Mouse (Mus musculus) myocyte (in vitro differentiated cells): ENCODE data around the gene Fam170b.

Experiments used
- CEBPB ChIP-seq: IDR thresholded peaks from 2 replicates; pipeline ENCODE4 v1.6.1; 2011; ENCODE audit warnings: mild to moderate bottlenecking, moderate library complexity; ENCODE audit not compliant: poor library complexity, insufficient read depth, severe bottlenecking
- E2F4 ChIP-seq: IDR thresholded peaks from one replicate; pipeline ENCODE4 v1.6.1; 2011; ENCODE audit warnings: mild to moderate bottlenecking, control low read depth, moderate library complexity; ENCODE audit not compliant: insufficient read depth
- MAX ChIP-seq: IDR thresholded peaks from one replicate; pipeline ENCODE4 v1.6.1; 2011; ENCODE audit warnings: low read depth, mild to moderate bottlenecking, control low read depth
- MYOD1 ChIP-seq, 3 experiments: IDR thresholded peaks; one replicate each; pipeline ENCODE4 v1.6.1; 2011; ENCODE audit warnings: control low read depth in 2 of 3, low read depth in 2 of 3, mild to moderate bottlenecking in 2 of 3, moderate library complexity in 1 of 3; ENCODE audit not compliant: insufficient read length in 2 of 3, control insufficient read depth in 1 of 3
- POLR2A ChIP-seq: IDR thresholded peaks from one replicate; pipeline ENCODE4 v1.6.1; 2011; ENCODE audit warnings: low read depth, mild to moderate bottlenecking, control low read depth, moderate library complexity; ENCODE audit not compliant: insufficient read length
- SRF ChIP-seq: IDR thresholded peaks from one replicate; pipeline ENCODE4 v1.6.1; 2011; ENCODE audit warnings: low read depth; ENCODE audit not compliant: control insufficient read depth, insufficient read length
- TCF12 ChIP-seq: IDR thresholded peaks from one replicate; pipeline ENCODE4 v1.6.1; 2011; ENCODE audit warnings: mild to moderate bottlenecking, control low read depth; ENCODE audit not compliant: poor library complexity, insufficient read depth, severe bottlenecking
- USF1 ChIP-seq: IDR thresholded peaks from one replicate; pipeline ENCODE4 v1.6.1; 2011; ENCODE audit warnings: low read depth, mild to moderate bottlenecking, control low read depth, moderate library complexity

GRCm38 (mm10) chr14:32814961-32815360, 18.8 kb upstream of the Fam170b start:
- no peak for TF ChIP-seq MYOD1 (IDR thresholded peaks at IDR 0.05; ENCODE audit: control insufficient read depth in 1 of 3, insufficient read length in 2 of 3, low read depth in 2 of 3)
- no peak for TF ChIP-seq CEBPB
- no peak for TF ChIP-seq POLR2A
- no peak for TF ChIP-seq SRF
- no peak for TF ChIP-seq TCF12
- no peak for TF ChIP-seq USF1
- no peak for TF ChIP-seq E2F4
- no peak for TF ChIP-seq MAX
